Mouse (Mus musculus): ENCODE data around the gene Inafm1.
"Not testable (repeated sequence)": the region's sequence is repeated elsewhere in the genome, so short reads cannot be mapped to it uniquely, and the experiment has no call there.

Inafm1 gene

GRCm38 (mm10) chr7:16296766-16297390 is 23.5 kb upstream of the Inafm1 start:
- peak; percentile 80 to 84 for DNase-seq

- no peak for DNase-seq
Observed at GRCm38 (mm10) chr7:16296146-16296545, 22.7 kb upstream of the Inafm1 start.

GRCm38 (mm10) chr7:16295321-16295900 is 22.0 kb upstream of the Inafm1 start:
- DNase-seq = peak; percentile 74 to 79

- peak; percentile 90 to 93 for DNase-seq
Observed at GRCm38 (mm10) chr7:16294837-16295236, 21.4 kb upstream of the Inafm1 start.

- no peak for DNase-seq
Observed at GRCm38 (mm10) chr7:16294346-16294745, 20.9 kb upstream of the Inafm1 start.

GRCm38 (mm10) chr7:16287791-16288190 is 14.4 kb upstream of the Inafm1 start:
- no peak for DNase-seq

GRCm38 (mm10) chr7:16287016-16287415 is 13.6 kb upstream of the Inafm1 start:
- DNase-seq = no peak

GRCm38 (mm10) chr7:16286026-16286961 is 12.9 kb upstream of the Inafm1 start, which contains the start of gene Ccdc9:
Gene Ccdc9 (minus strand): TSS chr7:16286795.
- DNase-seq = peak; percentile 99 to 100

GRCm38 (mm10) chr7:16285450-16286025 is 12.1 kb upstream of the Inafm1 start:
- peak; percentile 83 to 91 for DNase-seq

- DNase-seq = no peak
Observed at GRCm38 (mm10) chr7:16284904-16285303, 11.5 kb upstream of the Inafm1 start.

GRCm38 (mm10) chr7:16284001-16284400 is 10.6 kb upstream of the Inafm1 start:
- no peak for DNase-seq

GRCm38 (mm10) chr7:16282334-16282733 is 8.9 kb upstream of the Inafm1 start:
- no peak for DNase-seq

- no peak for DNase-seq
Observed at GRCm38 (mm10) chr7:16280721-16281120, 7.3 kb upstream of the Inafm1 start.

GRCm38 (mm10) chr7:16274922-16275890 is 1.8 kb upstream of the Inafm1 start:
- no peak for DNase-seq

- DNase-seq = peak; percentile 76 to 78
Observed at GRCm38 (mm10) chr7:16273766-16274140, 336 bp upstream of the Inafm1 start.

GRCm38 (mm10) chr7:16272681-16273080 is 736 bp downstream of the Inafm1 start:
- peak; percentile 64 to 69 for DNase-seq

GRCm38 (mm10) chr7:16271139-16271538 is 2.3 kb downstream of the Inafm1 start:
- no peak for DNase-seq

- DNase-seq = not testable (repeated sequence)
Observed at GRCm38 (mm10) chr7:16266593-16266992, 6.8 kb downstream of the Inafm1 start.

GRCm38 (mm10) chr7:16265856-16266255 is 7.6 kb downstream of the Inafm1 start:
- DNase-seq = no peak

GRCm38 (mm10) chr7:16263843-16264242 is 9.6 kb downstream of the Inafm1 start:
- DNase-seq = no peak

- DNase-seq = peak; percentile 58 to 84
Observed at GRCm38 (mm10) chr7:16263015-16263787, 10.2 kb downstream of the Inafm1 start.
